Mouse (Mus musculus): ENCODE data around the gene Rbm14.
"Not testable (repeated sequence)": the region's sequence is repeated elsewhere in the genome, so short reads cannot be mapped to it uniquely, and the experiment has no call there.

Rbm14 gene

DNA sequence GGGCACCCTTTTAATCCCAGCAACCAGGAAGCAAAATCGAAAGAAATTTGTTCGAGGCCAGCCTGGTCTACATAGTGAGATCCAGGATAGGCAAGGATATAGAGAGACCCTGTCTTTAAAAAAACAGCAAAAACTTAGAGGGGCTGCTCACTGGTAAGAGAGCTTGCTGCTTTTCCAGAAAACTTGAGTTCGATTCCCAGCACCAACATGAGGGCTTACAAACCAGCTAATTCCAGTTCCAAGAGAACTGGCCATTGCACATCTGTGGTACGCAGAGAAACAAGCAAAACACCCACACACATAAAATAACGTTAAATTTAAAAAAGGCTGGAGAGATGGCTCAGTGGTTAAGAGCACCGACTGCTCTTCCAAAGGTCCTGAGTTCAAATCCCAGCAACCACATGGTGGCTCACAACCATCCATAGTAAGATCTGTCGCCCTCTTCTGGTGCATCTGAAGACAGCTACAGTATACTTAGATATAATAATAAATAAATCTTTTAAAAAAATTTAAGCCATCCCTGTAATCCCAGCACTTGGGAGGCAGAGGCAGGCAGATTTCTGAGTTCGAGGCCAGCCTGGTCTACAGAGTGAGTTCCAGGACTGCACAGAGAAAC, 1.0 kb upstream of the Rbm14 start:
- peak; percentile 34 for DNase-seq

GRCm38 (mm10) chr19:4811909-4812242, 442 bp upstream of the Rbm14 start:
- no peak for DNase-seq

DNA sequence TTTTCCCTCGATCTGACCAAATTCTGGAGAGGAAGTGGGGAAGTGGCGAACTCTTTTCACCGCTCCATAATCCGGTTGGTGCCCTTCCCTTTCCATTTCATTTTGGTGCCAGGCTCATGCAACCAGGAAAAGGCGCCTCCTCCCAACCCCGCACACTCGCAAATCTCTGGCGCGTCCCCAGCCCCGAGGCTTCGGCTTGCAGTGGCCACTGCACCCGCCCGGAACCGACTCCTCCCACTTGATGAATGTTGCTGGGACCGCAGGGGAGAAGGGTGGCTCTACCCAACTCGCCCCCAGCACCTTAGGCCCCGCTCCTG, 730 bp downstream of the Rbm14 start:
- DNase-seq, result no peak

DNA sequence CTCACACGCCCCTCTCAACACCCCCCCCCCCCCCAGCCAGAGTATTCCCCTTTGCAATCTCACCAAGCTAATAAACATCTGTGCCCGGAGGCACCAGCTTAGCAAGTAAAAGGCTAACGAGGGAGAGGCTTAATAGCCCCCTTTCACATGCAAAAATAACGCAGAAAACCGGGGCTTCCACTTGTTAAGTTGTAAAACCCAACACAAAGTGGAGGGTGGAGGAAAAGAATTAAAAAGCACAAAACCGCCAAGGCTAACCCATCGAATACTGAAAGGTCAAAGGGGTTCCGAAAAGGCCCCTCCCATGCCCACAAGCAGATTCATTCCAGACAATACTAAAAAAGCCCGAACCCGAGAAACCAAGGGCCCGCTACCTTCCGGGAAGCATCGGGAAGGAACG, 1.1 kb downstream of the Rbm14 start:
- DNase-seq, result peak; percentile 24

- no peak for DNase-seq
Observed at GRCm38 (mm10) chr19:4803283-4803682, 8.2 kb downstream of the Rbm14 start.

- DNase-seq, result no peak
Observed at GRCm38 (mm10) chr19:4802691-4803091, 8.7 kb downstream of the Rbm14 start.

GRCm38 (mm10) chr19:4799083-4799482, 12.4 kb downstream of the Rbm14 start:
- no peak for DNase-seq

GRCm38 (mm10) chr19:4797846-4798245, 13.6 kb downstream of the Rbm14 start:
- DNase-seq, result no peak

DNA sequence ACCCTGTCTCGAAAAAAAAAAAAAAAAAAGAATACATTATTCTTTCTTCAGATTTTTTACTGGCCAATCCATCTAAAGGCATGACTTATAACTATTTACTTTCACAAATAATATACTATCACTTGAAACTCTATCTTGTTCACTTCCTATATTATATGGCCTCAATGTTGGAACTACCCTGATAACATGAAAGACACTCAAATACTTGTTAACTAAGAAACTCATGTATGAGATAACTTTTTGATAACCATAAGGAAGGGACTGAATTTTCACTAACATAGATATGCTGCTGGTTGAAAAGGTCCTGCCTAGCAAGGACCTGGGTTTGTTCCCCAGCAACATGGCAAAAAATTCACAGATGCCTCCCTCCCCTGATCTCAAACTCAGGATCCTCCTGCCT, 15.5 kb downstream of the Rbm14 start:
- DNase-seq, result no peak

DNA sequence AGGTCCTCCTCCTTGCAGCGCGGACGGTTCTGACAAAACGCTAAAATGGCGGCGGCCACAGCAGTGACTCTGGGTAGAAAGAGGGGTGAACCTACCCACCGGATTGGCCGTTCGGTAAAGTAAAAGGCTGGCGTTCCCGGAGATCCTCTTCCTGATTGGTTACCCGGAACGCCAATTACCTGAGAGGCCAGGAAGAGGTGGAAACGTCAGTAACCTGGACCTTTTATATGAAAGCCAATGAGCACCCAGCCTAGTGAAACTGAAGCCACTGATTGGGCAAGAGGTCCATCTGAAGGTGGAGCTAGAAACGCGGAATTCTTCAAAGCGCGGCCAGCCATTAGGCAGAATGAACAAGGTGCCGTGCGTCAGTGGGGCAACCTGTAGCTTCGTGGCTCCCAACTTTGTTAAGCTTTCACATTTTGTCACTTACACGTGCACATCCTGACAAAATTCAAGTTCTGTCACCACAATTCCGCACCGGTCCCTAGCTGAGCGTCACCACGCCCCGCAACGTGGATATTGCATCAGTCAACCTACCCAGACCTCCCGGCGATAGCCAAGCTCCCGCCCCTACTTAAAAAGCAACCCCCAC, 17.5 kb downstream of the Rbm14 start, which contains the start of gene Rbm4:
Rbm4 (minus strand) TSS at position 71 of the 592 bp plus-strand sequence.
- DNase-seq, result peak; percentile 100

DNA sequence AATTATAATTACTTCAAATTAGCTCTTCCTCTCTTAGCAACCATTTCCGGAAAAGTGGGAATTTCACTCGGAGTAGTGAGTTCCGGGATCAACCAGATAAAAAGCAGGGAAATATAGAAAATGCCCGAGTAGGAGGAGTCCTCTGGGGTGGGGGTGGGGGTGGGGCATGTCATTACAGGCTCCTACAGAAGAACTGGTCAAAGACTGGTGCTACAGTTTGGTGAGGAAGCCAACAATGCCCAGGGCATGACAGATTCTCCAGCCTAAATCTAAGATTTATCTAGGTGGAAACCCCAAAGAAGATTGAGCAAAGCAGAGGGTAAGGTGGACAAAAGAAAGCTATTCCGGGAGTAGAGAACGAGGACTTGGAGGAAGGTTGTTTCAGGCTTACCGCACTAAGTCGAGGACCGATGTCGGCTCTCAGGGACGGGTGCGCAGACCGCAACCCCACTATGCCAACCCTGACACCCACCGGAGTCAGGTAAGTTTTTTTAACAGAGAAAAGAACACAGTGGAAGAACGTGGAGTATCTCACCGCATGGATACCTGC, 18.1 kb downstream of the Rbm14 start:
- DNase-seq, result no peak

- peak; percentile 28 for DNase-seq
Observed at GRCm38 (mm10) chr19:4786313-4786712, 25.1 kb downstream of the Rbm14 start.

- no peak for DNase-seq
Observed at GRCm38 (mm10) chr19:4785206-4785605, 26.2 kb downstream of the Rbm14 start.

DNA sequence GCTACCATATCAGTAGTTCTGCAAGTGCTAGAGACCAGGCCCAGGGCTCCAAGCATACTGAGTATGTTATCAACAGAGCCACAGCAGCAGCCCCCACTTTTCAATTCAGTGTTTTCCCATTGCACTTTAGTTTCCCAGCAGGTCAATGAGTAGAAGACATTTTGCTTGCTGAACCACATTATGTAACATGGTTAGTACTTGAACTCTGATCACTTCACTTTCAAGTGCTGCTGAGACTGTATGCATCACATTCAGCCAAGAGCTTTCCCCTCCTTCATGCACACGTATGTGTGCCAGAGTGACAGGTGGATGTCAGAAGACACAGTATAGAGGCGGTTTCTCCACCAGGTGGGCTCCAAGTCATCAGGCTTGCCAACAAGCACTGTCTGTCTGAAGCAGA, 28.5 kb downstream of the Rbm14 start:
- DNase-seq, result peak; percentile 56

DNA sequence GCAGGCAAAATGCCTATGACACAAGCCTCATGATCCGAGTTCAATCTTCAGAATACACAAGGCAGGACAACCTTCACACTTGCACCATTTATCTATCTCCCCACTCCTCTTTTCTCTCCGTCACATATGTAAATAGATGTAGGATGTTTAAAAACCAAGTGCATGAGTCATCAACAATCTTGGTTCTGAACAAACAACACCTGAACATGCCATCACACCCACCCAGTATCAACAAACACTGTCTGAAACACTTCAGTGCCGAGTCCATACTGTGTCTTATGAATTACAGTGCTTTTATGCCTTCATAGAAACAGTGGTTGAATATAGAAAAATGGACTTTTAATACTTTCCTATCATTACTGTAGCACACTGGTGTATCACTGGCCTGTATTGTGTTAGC, 38.6 kb downstream of the Rbm14 start:
- no peak for DNase-seq

- DNase-seq, result peak; percentile 70
Observed at GRCm38 (mm10) chr19:4767507-4768148, 43.8 kb downstream of the Rbm14 start.

DNA sequence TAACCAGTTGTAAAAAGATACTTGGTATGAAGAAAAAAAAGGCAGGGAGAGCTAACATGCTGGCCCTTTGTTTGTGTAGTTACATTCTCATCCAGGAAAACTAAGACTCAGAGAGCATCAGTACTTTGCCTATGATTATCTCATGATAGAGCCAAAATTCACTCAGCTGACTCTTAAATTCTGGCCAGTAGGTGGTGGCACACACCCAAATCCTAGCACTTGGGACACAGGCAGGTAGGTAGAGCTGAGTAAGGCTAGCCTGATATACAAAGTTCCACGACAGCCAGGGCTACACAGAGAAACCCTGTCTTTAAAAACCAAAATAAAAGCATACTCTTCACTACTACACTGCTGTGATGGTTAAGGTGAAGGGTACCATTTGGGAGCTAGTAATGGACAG, 48.6 kb downstream of the Rbm14 start:
- peak; percentile 62 for DNase-seq

DNA sequence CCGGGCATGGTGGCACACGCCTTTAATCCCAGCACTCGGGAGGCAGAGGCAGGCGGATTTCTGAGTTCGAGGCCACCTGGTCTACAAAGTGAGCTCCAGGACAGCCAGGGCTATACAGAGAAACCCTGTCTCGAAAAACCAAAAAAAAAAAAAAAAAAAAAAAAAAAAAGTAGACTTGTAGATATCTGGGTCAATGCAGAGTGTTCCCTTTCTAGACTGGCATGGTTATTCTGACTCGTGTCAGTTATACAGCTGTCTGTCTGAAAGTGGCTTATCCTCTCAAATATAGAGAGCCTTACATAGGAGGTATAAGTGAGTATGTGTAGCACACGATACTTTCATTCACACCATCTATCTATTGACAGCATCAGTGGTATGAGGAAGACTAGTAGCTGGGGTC, 50.9 kb downstream of the Rbm14 start:
- DNase-seq, result not testable (repeated sequence)

- DNase-seq, result no peak
Observed at GRCm38 (mm10) chr19:4756921-4757320, 54.5 kb downstream of the Rbm14 start.

DNA sequence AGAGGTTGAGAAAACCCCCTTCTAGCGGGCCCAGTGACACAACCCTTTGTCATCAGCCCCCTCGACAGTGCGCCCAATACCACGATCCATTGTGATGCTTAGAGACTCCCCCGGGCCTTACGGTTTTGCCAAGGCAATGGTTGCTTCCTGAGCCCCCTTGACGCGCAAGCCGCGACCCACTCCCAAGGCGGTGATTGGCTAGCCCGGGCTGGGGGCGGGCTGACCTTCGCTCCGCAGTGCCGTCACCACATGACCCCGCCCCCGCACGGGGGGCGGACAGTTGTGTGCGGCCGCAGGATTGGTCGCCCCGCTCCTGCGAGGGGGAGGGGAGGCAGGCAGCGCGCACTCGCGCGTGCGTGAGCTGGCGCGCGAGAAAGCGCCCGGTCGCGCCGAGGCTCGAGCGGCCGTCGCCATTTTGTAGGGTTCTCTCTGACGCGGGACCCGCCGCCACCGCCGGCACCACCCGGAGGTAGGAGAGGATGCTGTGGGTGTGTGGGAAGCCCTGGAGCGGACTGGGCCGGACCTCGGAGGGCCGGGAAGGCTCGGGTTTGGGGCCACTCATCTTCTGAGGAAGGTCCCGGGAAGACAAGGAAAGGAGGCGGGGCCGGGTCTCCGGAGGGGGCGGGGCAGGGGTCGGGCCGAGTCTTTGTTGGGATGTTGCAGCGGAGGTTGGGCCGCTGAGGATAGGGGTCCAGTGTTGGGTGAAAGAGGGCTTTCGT, 55.1 kb downstream of the Rbm14 start, which contains the start of gene Rbm4b:
Rbm4b (plus strand) TSS at position 305 of the 719 bp plus-strand sequence.
- DNase-seq, result peak; percentile 96

DNA sequence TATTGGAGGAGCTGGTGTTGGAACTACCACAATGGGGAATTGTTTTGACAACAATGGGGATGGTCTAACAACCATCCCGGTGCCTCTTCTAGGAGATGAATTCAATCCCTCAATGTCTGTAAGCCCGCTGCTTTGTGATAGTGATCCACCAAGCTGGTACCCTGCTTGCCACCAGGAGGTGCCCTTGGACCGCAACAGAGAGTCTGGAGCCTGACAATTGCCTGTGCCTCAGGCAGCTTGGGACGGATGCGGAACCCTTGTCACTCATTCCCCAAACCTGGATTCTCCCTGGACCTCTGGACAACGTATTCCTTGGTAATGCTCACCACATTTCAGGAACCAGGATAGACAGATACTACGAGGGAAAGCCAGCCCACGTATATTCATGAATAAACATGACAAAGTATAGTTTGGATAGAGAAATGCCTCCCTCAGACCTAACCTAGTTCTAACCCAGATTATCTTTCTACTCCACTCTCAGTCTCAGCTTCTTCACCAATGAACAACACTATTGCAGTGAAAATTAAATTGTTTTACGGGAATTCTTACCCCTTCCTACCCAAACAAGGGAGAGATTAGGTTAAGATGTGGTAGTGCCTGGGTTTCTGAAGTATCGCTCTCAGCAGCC, 55.8 kb downstream of the Rbm14 start:
- peak; percentile 95 for DNase-seq
